Comparison of ENCODE assay signal across 9 mouse cellular contexts in the genomic region with DNA sequence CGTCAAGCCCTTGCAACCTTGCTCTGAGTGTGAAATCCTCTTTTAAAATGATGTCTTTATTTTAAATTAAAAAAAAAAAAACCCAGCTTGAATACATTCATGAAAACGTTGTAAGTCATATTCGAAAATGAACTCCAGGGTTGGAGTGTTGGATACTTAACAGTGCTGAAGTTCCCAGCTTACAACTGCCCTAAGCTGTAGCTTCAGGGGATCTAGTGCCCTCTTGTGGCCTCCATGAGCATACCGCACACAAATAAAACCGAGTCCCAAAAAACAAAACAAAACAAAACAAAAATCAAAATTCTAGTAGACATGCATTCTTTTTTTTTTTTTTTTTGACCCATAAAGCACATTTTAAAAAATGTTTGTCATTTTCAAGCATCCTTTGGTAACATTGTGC. TPM values are rescaled to one million over a fixed set of nuclear protein-coding genes. Genes with fewer than 3 reads are reported as not detected.
A peak's percentile ranks its signal among the peaks of the same experiment; 100 is the strongest.
DNase-seq lines count a peak whose midpoint lies in the region; ATAC-seq and TF ChIP-seq lines count a peak whose summit lies in the region.
"Had no signal": no experiment of that assay in that cellular context is flagged by ENCODE, and none has a peak within 500 bp of the region (broad histone marks: within the 10 kb centered on the region; RNA-seq: fewer than 3 reads in every experiment).

No protein-coding gene starts in this region.

- no peak overlapping the region for H3K27ac ChIP-seq in hindbrain, embryonic 10.5 days

- H3K27me3 ChIP-seq in G1E (ENCODE audit: insufficient read depth, low read length) = peaks cover 3% of the 10 kb centered on the region; the same call in 1 of the 2 replicates
- H3K27me3 ChIP-seq in hindbrain, embryonic 10.5 days (ENCODE audit: insufficient read depth, poor library complexity, severe bottlenecking) = no peaks in the 10 kb centered on the region

- no peaks in the 10 kb centered on the region for H3K9me3 ChIP-seq in G1E (replicated peaks)
- H3K9me3 ChIP-seq in hindbrain, embryonic 10.5 days = no peaks in the 10 kb centered on the region

- H3K4me1 ChIP-seq in G1E (ENCODE audit: insufficient read depth, low read depth, low read length) = no peaks in the 10 kb centered on the region
- H3K4me1 ChIP-seq in hindbrain, embryonic 10.5 days (replicated peaks) = no peaks in the 10 kb centered on the region

- H3K4me3 ChIP-seq in G1E (ENCODE audit: low read depth, low read length) = no peak overlapping the region
- H3K4me3 ChIP-seq in hindbrain, embryonic 10.5 days = no peak overlapping the region

- TF ChIP-seq CTCF in G1E (IDR thresholded peaks at IDR 0.05; ENCODE audit: low read depth, low read length) = peak; percentile 23; the same call in 1 of the 2 replicates

- WGBS in hindbrain, embryonic 10.5 days = 21% methylated on average over 5 of the region's 5 CpGs

- H3K36me3 ChIP-seq in G1E (replicated peaks) = no peaks in the 10 kb centered on the region
- H3K36me3 ChIP-seq in hindbrain, embryonic 10.5 days = no peaks in the 10 kb centered on the region

- peak; percentile 63 for ATAC-seq in G1E (ENCODE audit: extremely low read depth, insufficient number of reproducible peaks, low FRiP score, poor library complexity, severe bottlenecking)
- 0 out of 2 replicates have a peak, but pooled peaks have one; percentile 62 for ATAC-seq in monocyte, adult 5-6 weeks (replicated peaks; ENCODE audit: insufficient number of reproducible peaks, low FRiP score, low TSS enrichment, poor library complexity, severe bottlenecking)

- DNase-seq in adrenal gland, postnatal 36 days = peak; percentile 16 to 61
- no peak for DNase-seq in adrenal gland, postnatal 25 days
- DNase-seq in kidney, postnatal 10 days = peak; percentile 62
- no peak for DNase-seq in kidney, adult 18-20 months
- DNase-seq in G1E (ENCODE audit: low spot score) = no peak
- peak; percentile 10 for DNase-seq in fibroblast of lung, adult 2 months (ENCODE audit: low read depth)
- no peak for DNase-seq in hindbrain, embryonic 10.5 days (ENCODE audit: low spot score)

RNA-seq across cellular contexts. Expression of gene Gnrhr, which starts 6.9 kb away (rescaled TPM):
- under 1 TPM; 0.33 to 0.56 TPM for total RNA-seq in adrenal gland, postnatal 36 days (2021)
- total RNA-seq in adrenal gland, postnatal 25 days (2021) = 0.12 TPM in 1 of 2 replicates, not detected in the other
- total RNA-seq in G1E (2014; fragmentation: Nextera tagmentation) = not detected in 2 replicates
- total RNA-seq in G1E (2017) = 0.22 TPM in 1 of 2 replicates, not detected in the other
- polyA plus RNA-seq in G1E (2012) = not detected in 2 replicates
- total RNA-seq in monocyte, adult 5-6 weeks (2017) = not detected in 3 replicates
- polyA plus RNA-seq in hindbrain, embryonic 10.5 days (2016; fragmentation: Nextera tagmentation; extraction: Ambion mirVana) = not detected in 2 replicates
- polyA plus RNA-seq: heart, embryonic 16.5 days had no signal

RNA-seq across cellular contexts. Expression of gene Uba6, which starts 18.2 kb away (rescaled TPM):
- 10 to 100 TPM; 16.7 to 20.0 TPM for total RNA-seq in adrenal gland, postnatal 36 days (2021)
- total RNA-seq in adrenal gland, postnatal 25 days (2021) = 17.9 and 19.9 TPM in 2 replicates
- 36.2 and 37.1 TPM in 2 replicates for total RNA-seq in G1E (2014; fragmentation: Nextera tagmentation)
- total RNA-seq in G1E (2017) = 25.6 and 30.7 TPM in 2 replicates
- polyA plus RNA-seq in G1E (2012) = 0.63 and 1.1 TPM in 2 replicates
- total RNA-seq in monocyte, adult 5-6 weeks (2017) = 18.7 to 22.7 TPM (median 21.5 TPM) in 3 replicates
- polyA plus RNA-seq in hindbrain, embryonic 10.5 days (2016; fragmentation: Nextera tagmentation; extraction: Ambion mirVana) = 14.4 and 16.9 TPM in 2 replicates

Comparison
In these comparisons a context has a peak if more than half of its experiments do, and no peak if none do; other contexts are left out.
1. DNase-seq: peak in adrenal gland, postnatal 36 days (2 of 2), kidney, postnatal 10 days (single experiment) and fibroblast of lung, adult 2 months (single experiment); none in adrenal gland, postnatal 25 days (single experiment), kidney, adult 18-20 months (single experiment), G1E (single experiment) and hindbrain, embryonic 10.5 days (single experiment).